Mouse (Mus musculus): ENCODE results near the gene Sco1. TPM values are rescaled to one million over a fixed set of nuclear protein-coding genes. Genes with fewer than 3 reads are reported as not detected.
"Not testable (repeated sequence)": the region's sequence is repeated elsewhere in the genome, so short reads cannot be mapped to it uniquely, and the experiment has no call there.

Gene Sco1
- polyA plus RNA-seq, 1 experiment: 23.6 TPM

DNA sequence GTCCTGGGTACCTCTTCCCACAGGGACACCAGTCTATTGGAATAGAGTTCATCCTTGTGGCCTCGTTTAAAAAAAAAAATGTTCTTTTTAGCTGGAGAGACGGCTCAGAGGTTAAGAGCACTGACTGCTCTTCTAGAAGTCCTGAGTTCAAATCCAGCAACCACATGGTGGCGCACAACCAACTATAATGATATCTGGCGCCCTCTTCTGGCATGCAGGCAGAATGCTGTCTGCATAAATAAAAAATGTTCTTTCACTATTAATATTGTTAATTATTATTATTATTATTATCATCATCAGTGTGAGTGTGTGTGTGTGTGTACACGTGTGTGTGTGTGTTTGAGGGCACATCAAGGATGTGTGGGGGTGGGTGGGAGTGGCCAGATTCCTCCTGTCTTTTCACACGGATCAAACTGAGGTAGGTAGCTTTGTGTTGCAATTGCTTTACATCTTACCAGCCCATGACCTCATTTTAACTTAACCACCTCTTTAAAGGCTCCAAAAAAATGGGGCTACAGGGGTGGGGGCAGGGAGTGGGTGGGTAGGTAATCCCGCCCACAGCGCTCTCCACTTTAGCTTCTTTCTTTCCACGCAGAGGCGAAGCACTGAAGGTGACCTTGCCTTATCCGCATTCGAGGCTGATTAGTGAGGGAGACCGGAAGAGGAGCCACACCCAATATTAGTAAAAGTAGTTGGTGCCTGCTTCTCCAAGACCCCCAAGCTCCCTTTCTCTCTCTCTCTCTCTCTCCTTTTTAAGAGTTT is 29.9 kb upstream of the Sco1 start:
- H3K4me3 ChIP-seq (ENCODE audit: insufficient read depth, low read length): no peak overlapping the region
- no peak overlapping the region for H3K27ac ChIP-seq (ENCODE audit: insufficient read depth, low read length)
- TF ChIP-seq POLR2A (IDR thresholded peaks at IDR 0.05; ENCODE audit: low read depth, low read length): no peak
- TF ChIP-seq CTCF (IDR thresholded peaks at IDR 0.05; ENCODE audit: borderline replicate concordance, insufficient read depth, low read length): peak; percentile 17; the same call in 1 of the 2 replicates
- peaks cover 5% of the 10 kb centered on the region; the same call in 1 of the 2 replicates for H3K4me1 ChIP-seq (ENCODE audit: control insufficient read depth, insufficient read depth, low read length)

DNA sequence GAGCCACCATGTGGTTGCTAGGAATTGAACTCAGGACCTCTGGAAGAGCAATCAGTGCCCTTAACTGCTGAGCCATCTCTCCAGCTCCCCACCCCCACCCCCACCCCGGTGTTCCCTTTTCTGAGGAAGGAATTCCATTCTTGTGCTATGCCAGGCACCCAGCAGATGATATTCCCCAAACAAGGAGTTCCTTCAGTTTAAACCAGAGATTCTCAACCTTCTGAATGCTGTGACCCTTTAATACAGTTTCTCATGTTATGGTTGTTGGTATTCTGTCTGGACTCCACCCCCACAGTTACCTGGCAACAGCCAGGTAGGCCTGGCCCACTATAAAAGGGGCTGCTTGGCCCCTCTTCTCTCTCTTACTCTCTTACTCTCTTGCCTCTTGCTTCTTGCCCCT is 29.3 kb upstream of the Sco1 start:
- H3K27ac ChIP-seq (ENCODE audit: insufficient read depth, low read length); H3K4me3 ChIP-seq (ENCODE audit: insufficient read depth, low read length); H3K4me1 ChIP-seq (ENCODE audit: control insufficient read depth, insufficient read depth, low read length): not testable (repeated sequence)

DNA sequence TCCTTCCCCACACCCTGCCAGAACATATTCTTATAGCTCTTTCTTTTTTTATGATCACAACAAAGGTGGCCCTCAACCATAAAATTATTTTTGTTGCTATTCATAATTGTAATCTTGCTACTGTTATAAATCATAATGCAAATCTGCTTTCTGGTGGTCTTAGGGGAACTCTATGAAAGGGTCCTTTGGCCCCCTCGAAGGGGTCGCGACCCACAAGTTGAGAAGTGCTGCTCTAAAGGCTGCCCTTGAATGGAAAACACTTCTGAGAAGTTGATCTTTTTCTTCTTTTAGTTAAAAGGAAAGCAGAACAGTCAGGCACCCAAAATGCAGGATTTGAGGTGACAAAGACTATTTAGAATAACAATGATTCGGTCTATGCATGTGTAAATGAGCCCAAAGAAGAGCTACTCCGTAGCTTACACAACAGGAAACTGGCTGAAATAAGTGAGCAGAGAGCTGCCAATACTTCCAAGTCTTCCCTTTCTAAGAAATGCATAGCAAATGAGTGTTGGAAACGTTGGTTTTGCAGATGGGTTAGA is 28.6 kb upstream of the Sco1 start:
- Histone ChIP-seq H3K27ac (ENCODE audit: insufficient read depth, low read length) (no peak overlapping the region), H3K4me3 (ENCODE audit: insufficient read depth, low read length) (no peak overlapping the region)
- no peak for TF ChIP-seq POLR2A (IDR thresholded peaks at IDR 0.05; ENCODE audit: low read depth, low read length)
- no peak for TF ChIP-seq CTCF (IDR thresholded peaks at IDR 0.05; ENCODE audit: borderline replicate concordance, insufficient read depth, low read length)

DNA sequence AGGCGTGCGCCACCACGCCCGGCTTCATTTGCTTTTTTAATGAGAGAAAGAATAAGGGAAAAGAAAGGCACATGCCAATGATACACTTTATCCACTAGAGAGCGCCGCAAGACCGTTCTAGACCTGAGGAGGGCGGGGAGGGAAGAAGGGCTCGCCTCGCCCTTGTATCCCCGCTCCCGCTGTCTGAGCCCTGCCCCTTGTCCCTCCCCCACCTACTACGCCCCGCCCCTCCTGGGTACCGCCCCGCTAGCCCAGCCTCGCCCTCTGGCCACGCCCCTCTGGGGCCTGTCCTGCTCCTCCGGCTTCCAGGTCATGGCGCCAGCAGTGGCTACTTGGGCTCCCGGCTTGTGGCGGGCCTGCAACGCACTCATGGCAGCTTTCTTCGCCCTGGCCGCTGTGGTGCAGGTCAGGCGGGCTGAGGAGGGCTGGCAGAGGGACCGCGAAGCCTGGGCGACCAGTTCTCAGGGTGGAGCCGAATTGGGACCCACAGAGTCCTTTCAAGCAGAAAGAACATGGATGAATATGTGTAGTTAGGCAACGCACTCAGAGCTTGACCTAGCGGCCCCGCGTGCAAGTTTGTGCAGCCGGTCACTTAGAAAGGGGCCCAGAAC is 27.5 kb upstream of the Sco1 start, which contains the start of gene Tmem220:
Gene Tmem220, plus strand, starts transcription at position 288 of the 611 bp plus-strand sequence.
- Histone ChIP-seq H3K4me1 (ENCODE audit: control insufficient read depth, insufficient read depth, low read length) (no peaks in the 10 kb centered on the region), H3K27ac (ENCODE audit: insufficient read depth, low read length) (no peak within 1 kb of the TSS), H3K4me3 (ENCODE audit: insufficient read depth, low read length) (peak within 1 kb of the TSS; percentile 49)
- TF ChIP-seq POLR2A (IDR thresholded peaks at IDR 0.05; ENCODE audit: low read depth, low read length) (peak; percentile 94), CTCF (IDR thresholded peaks at IDR 0.05; ENCODE audit: borderline replicate concordance, insufficient read depth, low read length) (peak; percentile 72; the same call in 1 of the 2 replicates)

More for the DNA sequence above, 28.6 kb upstream of the Sco1 start:
- no peaks in the 10 kb centered on the region for H3K4me1 ChIP-seq (ENCODE audit: control insufficient read depth, insufficient read depth, low read length)

DNA sequence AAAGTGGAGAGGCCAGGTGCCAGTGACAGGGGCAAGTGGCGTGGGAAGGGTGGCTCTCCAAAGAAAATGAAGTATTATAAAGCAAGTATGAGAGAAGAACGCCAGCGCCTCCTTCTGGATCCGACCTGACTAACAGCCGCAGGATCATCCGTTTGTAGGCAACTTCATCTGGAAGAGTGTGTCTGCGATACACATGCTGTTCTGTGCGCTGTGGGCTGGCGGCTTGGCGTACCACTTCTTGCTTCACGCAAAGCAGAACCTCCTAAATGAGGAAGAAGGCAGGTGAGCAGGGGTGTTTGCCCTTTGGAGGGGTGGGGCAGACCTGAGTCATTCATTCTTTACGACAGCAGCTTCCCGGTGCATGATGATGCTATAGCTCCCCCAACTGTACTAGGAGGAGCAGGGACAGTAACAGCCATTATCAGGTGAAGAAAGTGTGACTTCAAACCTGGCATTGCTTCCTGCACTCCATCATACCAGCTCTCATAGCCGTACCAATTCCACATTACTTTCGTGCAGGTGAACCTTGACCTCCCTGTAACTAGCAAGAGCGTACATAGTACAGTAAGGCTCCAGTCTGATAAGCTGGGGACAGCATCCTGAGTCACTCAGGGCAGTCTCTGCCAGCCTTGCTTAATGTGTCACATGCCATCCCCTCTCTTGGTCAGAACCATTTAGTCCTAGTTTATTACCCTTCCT is 21.4 kb upstream of the Sco1 start:
- H3K27ac ChIP-seq (ENCODE audit: insufficient read depth, low read length): no peak overlapping the region
- H3K4me3 ChIP-seq (ENCODE audit: insufficient read depth, low read length): no peak overlapping the region
- no peaks in the 10 kb centered on the region for H3K4me1 ChIP-seq (ENCODE audit: control insufficient read depth, insufficient read depth, low read length)
- TF ChIP-seq POLR2A (IDR thresholded peaks at IDR 0.05; ENCODE audit: low read depth, low read length) (no peak), CTCF (IDR thresholded peaks at IDR 0.05; ENCODE audit: borderline replicate concordance, insufficient read depth, low read length) (no peak)

DNA sequence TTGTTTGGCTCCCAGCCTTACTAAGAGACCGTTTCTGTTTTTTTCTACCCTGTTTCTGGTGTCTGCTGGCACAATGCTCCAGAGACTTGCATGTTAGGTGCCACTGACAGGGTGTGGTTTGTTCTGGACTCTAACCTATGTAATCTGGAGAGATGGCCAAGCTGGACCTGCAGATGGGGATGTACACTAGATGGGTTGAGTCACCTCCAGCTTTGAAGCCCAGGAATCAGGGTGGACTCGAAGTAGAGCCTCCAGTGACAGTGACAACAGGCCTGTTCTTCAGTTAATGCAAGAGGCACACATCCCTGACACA is 20.9 kb upstream of the Sco1 start:
- no peak overlapping the region for H3K4me3 ChIP-seq (ENCODE audit: insufficient read depth, low read length)
- no peaks in the 10 kb centered on the region for H3K4me1 ChIP-seq (ENCODE audit: control insufficient read depth, insufficient read depth, low read length)
- H3K27ac ChIP-seq (ENCODE audit: insufficient read depth, low read length): no peak overlapping the region
- TF ChIP-seq POLR2A (IDR thresholded peaks at IDR 0.05; ENCODE audit: low read depth, low read length) (no peak), CTCF (IDR thresholded peaks at IDR 0.05; ENCODE audit: borderline replicate concordance, insufficient read depth, low read length) (no peak)

DNA sequence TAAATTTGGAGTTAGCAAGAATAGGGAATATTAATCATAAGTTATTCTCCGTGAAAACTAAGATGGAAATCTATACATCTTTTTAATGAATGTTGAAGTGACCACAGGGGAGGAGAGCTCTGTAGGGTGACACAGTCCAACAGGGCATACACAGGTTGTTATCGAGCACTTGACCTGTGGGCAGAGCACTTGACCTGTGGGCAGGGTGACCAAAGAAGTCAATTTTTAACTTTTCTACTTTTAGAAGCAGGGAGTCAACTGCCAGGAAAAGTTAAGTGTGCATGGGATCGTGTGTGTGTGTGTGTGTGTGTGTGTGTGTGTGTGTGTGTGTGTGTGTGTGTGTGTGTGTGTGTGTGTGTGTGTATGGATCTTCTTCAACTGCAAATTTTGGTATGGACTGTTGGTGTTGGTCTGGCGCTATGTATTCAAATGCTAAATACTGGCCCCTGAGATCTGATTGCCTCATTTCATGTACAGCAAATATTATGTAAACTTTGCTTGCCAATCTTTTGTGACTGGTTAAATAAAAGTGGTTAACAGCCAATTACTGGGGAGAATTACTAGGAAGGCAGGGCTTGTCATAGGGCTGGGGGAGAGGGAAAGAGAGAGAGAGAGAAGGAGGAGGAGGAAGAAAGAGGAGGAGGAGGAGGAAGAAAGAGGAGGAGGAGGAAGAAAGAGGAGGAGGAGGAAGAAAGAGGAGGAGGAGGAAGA is 17.5 kb upstream of the Sco1 start:
- TF ChIP-seq POLR2A (IDR thresholded peaks at IDR 0.05; ENCODE audit: low read depth, low read length) (no peak), CTCF (IDR thresholded peaks at IDR 0.05; ENCODE audit: borderline replicate concordance, insufficient read depth, low read length) (no peak)
- Histone ChIP-seq H3K4me1 (ENCODE audit: control insufficient read depth, insufficient read depth, low read length) (no peaks in the 10 kb centered on the region), H3K4me3 (ENCODE audit: insufficient read depth, low read length) (no peak overlapping the region), H3K27ac (ENCODE audit: insufficient read depth, low read length) (no peak overlapping the region)

DNA sequence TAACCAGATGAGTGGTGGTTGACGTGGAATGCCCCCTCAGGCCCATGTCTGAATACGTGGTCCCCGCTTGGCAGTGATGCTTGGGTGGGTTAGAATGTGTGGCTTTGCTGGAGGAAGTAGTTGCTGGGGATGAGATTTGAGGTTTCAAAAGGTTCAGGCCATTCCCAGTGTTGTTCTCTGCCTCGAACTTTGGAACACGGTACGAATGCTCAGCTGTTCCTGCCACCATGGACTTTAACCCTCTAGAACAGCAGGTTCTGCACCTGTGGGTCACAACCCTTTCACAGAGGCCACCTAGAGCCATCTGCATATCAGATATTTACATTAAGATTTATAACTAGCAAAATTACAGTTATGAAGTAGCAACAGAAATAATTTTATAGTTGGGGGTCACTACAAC is 16.2 kb upstream of the Sco1 start:
- no peak overlapping the region for H3K4me3 ChIP-seq (ENCODE audit: insufficient read depth, low read length)
- TF ChIP-seq CTCF (IDR thresholded peaks at IDR 0.05; ENCODE audit: borderline replicate concordance, insufficient read depth, low read length) (no peak), POLR2A (IDR thresholded peaks at IDR 0.05; ENCODE audit: low read depth, low read length) (no peak)
- H3K27ac ChIP-seq (ENCODE audit: insufficient read depth, low read length): no peak overlapping the region
- H3K4me1 ChIP-seq (ENCODE audit: control insufficient read depth, insufficient read depth, low read length): no peaks in the 10 kb centered on the region

DNA sequence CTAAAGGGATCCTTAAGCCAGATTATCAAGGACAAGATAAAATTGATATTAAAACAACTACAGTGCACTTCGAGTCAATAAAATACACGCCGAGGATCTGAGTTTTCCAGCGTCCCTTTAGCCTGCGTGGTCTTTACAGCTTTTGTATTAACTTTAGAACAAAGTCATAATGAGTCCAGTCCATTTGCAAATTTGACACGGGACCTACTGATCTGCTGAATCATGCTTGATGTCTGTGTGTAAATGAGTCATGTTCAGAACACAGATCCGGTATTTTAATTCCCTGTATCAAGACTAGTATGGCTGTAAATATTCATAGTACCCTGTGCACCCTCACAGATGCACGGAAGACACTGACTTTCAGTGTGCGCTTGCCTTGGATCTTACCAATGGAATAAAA is 15.6 kb upstream of the Sco1 start:
- no peaks in the 10 kb centered on the region for H3K4me1 ChIP-seq (ENCODE audit: control insufficient read depth, insufficient read depth, low read length)
- no peak overlapping the region; the same call in 1 of the 2 replicates for H3K27ac ChIP-seq (ENCODE audit: insufficient read depth, low read length)
- TF ChIP-seq CTCF (IDR thresholded peaks at IDR 0.05; ENCODE audit: borderline replicate concordance, insufficient read depth, low read length) (no peak), POLR2A (IDR thresholded peaks at IDR 0.05; ENCODE audit: low read depth, low read length) (no peak)
- H3K4me3 ChIP-seq (ENCODE audit: insufficient read depth, low read length): no peak overlapping the region
